Mouse (Mus musculus) midbrain, embryonic 16.5 days (tissue): Measurements from ENCODE around the gene Mfng. TPM values are rescaled to one million over a fixed set of nuclear protein-coding genes. Genes with fewer than 3 reads are reported as not detected.

Source experiments
- ATAC-seq: fragments of 200-750 bp; cut with Nextera tagmentation; 2 replicates; pipeline ENCODE4 v1.8.0; 2017; ENCODE audit warnings: moderate TSS enrichment
- H3K27ac ChIP-seq: fragments of 300-500 bp; sonication (generic); 2 replicates; pipeline ENCODE4 v1.5.1; 2014; ENCODE audit warnings: mild to moderate bottlenecking, low read length, mixed read lengths
- H3K27me3 ChIP-seq: fragments of 300-500 bp; sonication (generic); 2 replicates; pipeline ENCODE4 v1.6.1; 2014; ENCODE audit warnings: low read depth, low read length, mixed read lengths; ENCODE audit not compliant: control insufficient read depth, insufficient read depth
- H3K36me3 ChIP-seq: fragments of 300-500 bp; sonication (generic); 2 replicates; pipeline ENCODE4 v1.6.1; 2014; ENCODE audit warnings: mild to moderate bottlenecking, low read length, moderate library complexity, mixed read lengths; ENCODE audit not compliant: control insufficient read depth, insufficient read depth
- H3K4me1 ChIP-seq: fragments of 300-500 bp; sonication (generic); 2 replicates; pipeline ENCODE4 v1.6.1; 2014; ENCODE audit warnings: mild to moderate bottlenecking, low read length, mixed read lengths; ENCODE audit not compliant: control insufficient read depth, insufficient read depth
- H3K4me2 ChIP-seq: fragments of 300-500 bp; sonication (generic); 2 replicates; pipeline ENCODE4 v1.6.1; 2014; ENCODE audit warnings: mild to moderate bottlenecking, low read length, mixed read lengths
- H3K4me3 ChIP-seq: fragments of 300-500 bp; sonication (generic); 2 replicates; pipeline ENCODE4 v1.5.1; 2014; ENCODE audit warnings: low read depth, mild to moderate bottlenecking, low read length, moderate library complexity, mixed read lengths
- H3K9ac ChIP-seq: fragments of 300-500 bp; sonication (generic); 2 replicates; pipeline ENCODE4 v1.6.1; 2014; ENCODE audit warnings: low read depth, low read length, mixed read lengths
- H3K9me3 ChIP-seq: fragments of 300-500 bp; sonication (generic); replicated peaks from 2 replicates; pipeline ENCODE4 v1.6.1; 2014; ENCODE audit warnings: mild to moderate bottlenecking, low read length, mixed read lengths; ENCODE audit not compliant: control insufficient read depth, poor library complexity, severe bottlenecking
- WGBS: fragments of 180-500 bp; shearing (Covaris S2); extraction: QIAGEN DNeasy Blood & Tissue Kit; methylation state at CpG from one replicate; pipeline ENCODE4 v1.1.7; 2014; 5-methylcytosine and 5-hydroxymethylcytosine counted together
- polyA plus RNA-seq: library from polyadenylated mRNA; unstranded; fragments of >200 nt; fragmentation: Nextera tagmentation; extraction: Ambion mirVana; gene quantifications from 2 replicates; pipeline ENCODE4 v1.2.1, GENCODE M21; 2015

Gene Mfng
- polyA plus RNA-seq, 1 experiment from 2014 or later = 13.5 TPM

- Histone ChIP-seq H3K27me3 (peaks cover 31% of the 10 kb centered on the region), H3K27ac (no peak overlapping the region), H3K4me3 (no peak overlapping the region), H3K4me1 (peaks cover 13% of the 10 kb centered on the region), H3K36me3 (no peaks in the 10 kb centered on the region), H3K4me2 (no peak overlapping the region), H3K9me3 (no peaks in the 10 kb centered on the region), H3K9ac (no peak overlapping the region)
- WGBS = 89% methylated on average over 2 of the region's 2 CpGs
- ATAC-seq = no peak
Observed at GRCm38 (mm10) chr15:78805351-78805750, 32.1 kb upstream of the Mfng start.

- 15% methylated on average over 6 of the region's 6 CpGs for WGBS
- H3K27ac ChIP-seq = no peak overlapping the region
- no peak overlapping the region for H3K4me3 ChIP-seq
- no peak overlapping the region for H3K9ac ChIP-seq
- peaks cover 13% of the 10 kb centered on the region for H3K4me1 ChIP-seq
- ATAC-seq = no peak
- H3K9me3 ChIP-seq = no peaks in the 10 kb centered on the region
- no peaks in the 10 kb centered on the region for H3K36me3 ChIP-seq
- H3K27me3 ChIP-seq = peaks cover 31% of the 10 kb centered on the region
- no peak overlapping the region for H3K4me2 ChIP-seq
Observed at GRCm38 (mm10) chr15:78804326-78804725, 31.1 kb upstream of the Mfng start.

- 0 out of 2 replicates have a peak, but pooled peaks have one; percentile 5 for ATAC-seq
- H3K4me2 ChIP-seq = no peak overlapping the region
- H3K27me3 ChIP-seq = peaks cover 31% of the 10 kb centered on the region
Observed at GRCm38 (mm10) chr15:78803499-78803900, 30.2 kb upstream of the Mfng start.

GRCm38 (mm10) chr15:78802776-78803391, 29.6 kb upstream of the Mfng start, which contains the start of gene Card10:
Gene Card10, minus strand, starts transcription at chr15:78803042.
- Histone ChIP-seq H3K9ac (peak within 1 kb of the TSS; percentile 69), H3K4me1 (peaks cover 15% of the 10 kb centered on the region), H3K27me3 (peaks cover 31% of the 10 kb centered on the region), H3K4me2 (peak within 1 kb of the TSS; percentile 80), H3K27ac (no peak within 1 kb of the TSS), H3K9me3 (no peaks in the 10 kb centered on the region), H3K36me3 (no peaks in the 10 kb centered on the region), H3K4me3 (peak within 1 kb of the TSS; percentile 54)
- WGBS = under 1% methylated on average over 39 of the region's 70 CpGs
- ATAC-seq = peak; percentile 43; the same call in 1 of the 2 replicates

More at GRCm38 (mm10) chr15:78803499-78803900, 30.2 kb upstream of the Mfng start:
- no peak overlapping the region for H3K27ac ChIP-seq
- H3K36me3 ChIP-seq = no peaks in the 10 kb centered on the region
- H3K9ac ChIP-seq = no peak overlapping the region
- no peaks in the 10 kb centered on the region for H3K9me3 ChIP-seq
- no peak overlapping the region for H3K4me3 ChIP-seq
- H3K4me1 ChIP-seq = peaks cover 15% of the 10 kb centered on the region
- WGBS = 6% methylated on average over 8 of the region's 8 CpGs

- no peaks in the 10 kb centered on the region for H3K36me3 ChIP-seq
- H3K4me2 ChIP-seq = peak overlapping the region; percentile 80
- peaks cover 31% of the 10 kb centered on the region for H3K27me3 ChIP-seq
- H3K9me3 ChIP-seq = no peaks in the 10 kb centered on the region
- ATAC-seq = 0 out of 2 replicates have a peak, but pooled peaks have one; percentile 6
- peak overlapping the region; percentile 69 for H3K9ac ChIP-seq
- peak overlapping the region; percentile 54 for H3K4me3 ChIP-seq
- 3% methylated on average over 63 of the region's 67 CpGs for WGBS
- H3K27ac ChIP-seq = no peak overlapping the region
- H3K4me1 ChIP-seq = peaks cover 15% of the 10 kb centered on the region
Observed at GRCm38 (mm10) chr15:78801971-78802741, 28.9 kb upstream of the Mfng start.

GRCm38 (mm10) chr15:78801571-78801970, 28.3 kb upstream of the Mfng start:
- no peak overlapping the region for H3K27ac ChIP-seq
- no peak for ATAC-seq
- no peaks in the 10 kb centered on the region for H3K36me3 ChIP-seq
- WGBS = 73% methylated on average over 8 of the region's 9 CpGs
- H3K9me3 ChIP-seq = no peaks in the 10 kb centered on the region
- peak overlapping the region; percentile 80; the same call in 1 of the 2 replicates for H3K4me2 ChIP-seq
- H3K9ac ChIP-seq = no peak overlapping the region
- H3K4me3 ChIP-seq = no peak overlapping the region; the same call in 1 of the 2 replicates
- peaks cover 31% of the 10 kb centered on the region for H3K27me3 ChIP-seq
- H3K4me1 ChIP-seq = peaks cover 15% of the 10 kb centered on the region

GRCm38 (mm10) chr15:78799029-78799428, 25.8 kb upstream of the Mfng start:
- Histone ChIP-seq H3K9me3 (no peaks in the 10 kb centered on the region), H3K27me3 (peaks cover 26% of the 10 kb centered on the region), H3K4me2 (no peak overlapping the region), H3K27ac (no peak overlapping the region), H3K4me3 (no peak overlapping the region), H3K4me1 (peaks cover 15% of the 10 kb centered on the region), H3K36me3 (no peaks in the 10 kb centered on the region), H3K9ac (no peak overlapping the region)
- ATAC-seq = no peak
- 26% methylated on average over 21 of the region's 21 CpGs for WGBS

- H3K4me2 ChIP-seq = no peak overlapping the region
- 87% methylated on average over 8 of the region's 8 CpGs for WGBS
Observed at GRCm38 (mm10) chr15:78797060-78797329, 23.7 kb upstream of the Mfng start.

More at GRCm38 (mm10) chr15:78797060-78797329, 23.7 kb upstream of the Mfng start:
- no peak for ATAC-seq
- no peak overlapping the region for H3K4me3 ChIP-seq
- H3K27me3 ChIP-seq = peaks cover 15% of the 10 kb centered on the region
- H3K9ac ChIP-seq = no peak overlapping the region
- H3K27ac ChIP-seq = no peak overlapping the region
- peaks cover 5% of the 10 kb centered on the region; the same call in 1 of the 2 replicates for H3K4me1 ChIP-seq
- no peaks in the 10 kb centered on the region for H3K9me3 ChIP-seq
- no peaks in the 10 kb centered on the region for H3K36me3 ChIP-seq
